Mouse (Mus musculus): ENCODE data around the gene Gnb3.
"Not testable (repeated sequence)": the region's sequence is repeated elsewhere in the genome, so short reads cannot be mapped to it uniquely, and the experiment has no call there.

Gene Gnb3

DNA sequence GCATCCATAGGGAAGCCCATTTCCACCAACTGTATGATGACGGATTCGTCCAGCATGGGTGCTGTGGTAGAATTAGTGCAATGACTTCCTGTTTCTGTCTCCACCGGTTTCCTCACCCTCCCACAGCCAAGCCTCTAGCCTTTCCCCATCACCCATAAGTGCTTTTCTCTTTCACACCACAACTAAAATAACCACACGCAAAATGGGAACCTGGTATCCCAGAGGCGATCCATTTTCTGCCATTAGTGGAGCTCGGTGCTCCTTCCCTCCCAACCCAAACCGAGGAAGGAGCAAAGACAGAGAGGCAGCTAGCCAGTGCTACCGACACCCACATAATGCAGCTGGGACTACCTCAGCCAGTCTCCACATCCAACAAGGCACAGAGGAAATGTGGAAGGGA is 22.1 kb downstream of the Gnb3 start:
- ATAC-seq (ENCODE audit: insufficient number of reproducible peaks, low FRiP score, low TSS enrichment), result no peak

DNA sequence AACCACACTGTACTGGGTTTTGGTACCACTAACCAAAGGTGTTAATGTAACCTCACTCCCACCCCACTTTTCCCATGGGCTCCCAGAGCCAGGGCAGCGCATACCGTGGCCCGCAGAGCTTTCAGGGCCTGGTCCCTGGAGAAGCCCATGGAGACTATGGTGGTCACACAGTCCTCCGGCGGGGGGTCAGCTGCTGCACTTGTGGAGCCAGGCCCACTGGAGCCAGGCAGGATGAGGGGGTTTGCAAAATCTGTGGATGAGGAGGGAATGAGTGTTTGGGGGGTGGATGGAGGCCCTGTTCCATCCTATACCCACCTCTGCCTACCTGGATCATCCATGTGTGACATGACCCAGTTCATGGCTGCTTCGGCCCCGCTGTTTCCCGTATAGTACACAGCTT is 22.5 kb downstream of the Gnb3 start:
- no peak for ATAC-seq (ENCODE audit: insufficient number of reproducible peaks, low FRiP score, low TSS enrichment)

DNA sequence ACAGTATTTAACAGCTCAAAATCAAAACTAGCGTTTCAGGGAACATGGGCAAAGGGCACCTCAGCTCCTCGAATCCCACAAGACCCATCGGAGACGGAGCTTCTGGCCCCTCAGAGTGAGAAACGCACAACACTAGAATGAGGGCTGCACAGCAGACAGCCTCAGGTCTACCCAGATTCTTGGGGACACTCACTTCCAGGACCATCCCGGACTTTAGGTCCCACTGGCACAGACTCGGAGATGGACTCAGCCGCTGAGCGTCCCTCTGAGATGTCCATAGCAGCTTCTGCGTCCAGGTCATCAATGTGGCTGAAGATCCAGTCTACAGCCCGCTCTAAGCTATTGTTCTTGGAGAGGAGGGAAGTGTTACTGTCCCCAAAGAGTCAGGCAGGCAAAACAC is 22.9 kb downstream of the Gnb3 start:
- no peak for ATAC-seq (ENCODE audit: insufficient number of reproducible peaks, low FRiP score, low TSS enrichment)

DNA sequence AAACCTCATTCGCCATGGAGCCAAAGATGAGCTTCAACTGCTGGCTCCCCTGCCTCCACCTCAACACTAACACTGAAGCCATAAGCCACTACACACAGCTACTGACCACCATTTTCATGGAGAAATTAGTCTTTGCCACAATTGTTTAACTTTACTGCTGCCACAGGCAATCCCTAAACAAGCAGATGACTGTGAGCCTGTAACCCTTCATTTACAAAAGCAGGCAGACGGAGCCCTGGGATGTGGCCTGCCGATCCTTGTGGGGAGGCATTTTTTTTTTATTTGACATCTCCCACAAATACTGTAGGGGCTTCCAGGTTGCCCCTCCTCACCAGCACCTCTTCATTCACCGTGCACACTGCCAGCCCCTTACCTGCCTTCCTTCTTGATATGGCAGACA is 23.5 kb downstream of the Gnb3 start:
- no peak for ATAC-seq (ENCODE audit: insufficient number of reproducible peaks, low FRiP score, low TSS enrichment)

DNA sequence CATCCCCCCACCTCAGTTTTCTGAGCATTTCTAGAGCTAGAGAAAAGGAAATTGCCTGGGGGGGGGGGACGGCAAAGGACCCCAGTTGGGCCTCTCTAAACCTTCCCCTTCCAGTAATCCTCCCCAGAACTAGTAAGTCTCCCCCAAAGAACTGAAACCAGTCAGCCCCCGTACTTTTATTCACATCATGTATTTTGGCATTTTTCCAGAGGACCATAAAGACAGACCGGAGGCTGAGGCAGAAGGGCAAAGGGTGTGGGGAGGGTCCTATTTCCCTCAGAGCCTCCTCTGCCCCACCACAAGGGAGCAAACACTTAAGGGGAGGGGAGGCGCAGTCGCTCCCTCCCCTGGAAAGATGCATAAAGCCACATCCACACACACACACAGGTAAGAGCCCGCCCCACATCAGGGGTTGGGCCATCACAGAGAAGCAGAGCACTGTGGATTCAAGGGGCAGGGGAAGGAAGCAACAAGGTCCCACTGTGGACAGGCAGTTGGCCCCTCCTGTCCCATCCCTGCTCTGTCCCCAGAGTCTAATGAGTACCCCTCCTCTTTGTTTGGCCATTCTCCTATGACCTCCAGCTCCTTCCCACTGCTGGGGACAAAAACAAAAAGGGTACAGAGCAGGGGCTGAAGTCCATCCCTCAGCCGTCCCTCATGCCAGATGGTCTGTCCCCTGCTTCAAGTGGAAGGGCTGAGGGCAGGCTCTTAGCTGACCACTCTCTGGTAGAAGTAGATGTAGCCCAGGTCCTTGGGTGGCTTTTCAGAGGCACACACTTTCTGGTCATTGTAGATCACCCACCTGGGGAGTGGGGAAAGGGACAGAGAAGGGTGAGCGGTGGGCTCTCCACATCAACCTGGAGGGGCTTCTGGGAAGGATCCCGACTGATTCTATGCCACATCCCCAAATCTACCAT is 25.0 kb downstream of the Gnb3 start:
- ATAC-seq (ENCODE audit: insufficient number of reproducible peaks, low FRiP score, low TSS enrichment), result no peak

DNA sequence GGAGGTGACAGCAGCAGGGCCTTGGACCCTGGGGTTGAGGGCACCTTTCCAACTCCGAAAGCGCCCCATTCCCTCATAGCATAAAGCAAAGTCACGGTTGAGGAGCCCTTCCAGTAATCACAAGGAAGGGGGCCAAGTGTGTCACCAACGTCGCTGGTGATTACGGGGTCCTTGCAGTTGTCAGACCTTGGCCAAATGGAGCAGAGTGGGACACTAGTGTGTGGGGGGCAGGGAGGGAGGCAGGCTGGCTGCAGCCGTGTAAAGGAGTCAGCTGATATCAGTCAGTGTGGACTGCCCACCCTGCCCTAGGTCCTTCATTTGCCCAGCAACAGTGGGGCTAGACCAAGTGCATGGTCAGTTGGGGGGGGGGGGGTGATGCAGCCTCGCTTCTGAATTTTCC is 25.6 kb downstream of the Gnb3 start:
- peak; percentile 6; the same call in 1 of the 2 replicates for ATAC-seq (ENCODE audit: insufficient number of reproducible peaks, low FRiP score, low TSS enrichment)

DNA sequence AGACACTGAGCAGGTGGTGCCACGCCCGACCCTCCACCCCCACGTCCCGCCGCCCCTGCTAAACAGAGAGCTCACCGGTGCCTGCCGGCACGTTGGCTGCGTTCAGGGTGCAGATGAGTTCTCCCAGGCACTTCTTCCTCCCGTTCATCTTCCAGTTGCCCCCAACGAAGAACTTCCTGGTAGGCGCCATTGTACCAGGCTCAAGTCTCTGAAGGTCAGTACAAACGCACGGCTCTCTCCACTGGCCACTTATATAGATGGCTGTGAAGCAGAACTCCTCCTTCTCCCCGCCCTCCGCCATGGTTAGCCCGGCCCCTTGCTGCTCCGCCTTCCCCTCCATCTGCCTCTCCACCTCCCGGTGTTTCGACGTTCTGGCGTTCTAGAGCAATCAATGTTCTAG is 26.1 kb downstream of the Gnb3 start, which contains the start of gene Tpi1:
Tpi1 (minus strand) TSS at position 364 of the 400 bp plus-strand sequence.
- ATAC-seq (ENCODE audit: insufficient number of reproducible peaks, low FRiP score, low TSS enrichment), result peak; percentile 74

DNA sequence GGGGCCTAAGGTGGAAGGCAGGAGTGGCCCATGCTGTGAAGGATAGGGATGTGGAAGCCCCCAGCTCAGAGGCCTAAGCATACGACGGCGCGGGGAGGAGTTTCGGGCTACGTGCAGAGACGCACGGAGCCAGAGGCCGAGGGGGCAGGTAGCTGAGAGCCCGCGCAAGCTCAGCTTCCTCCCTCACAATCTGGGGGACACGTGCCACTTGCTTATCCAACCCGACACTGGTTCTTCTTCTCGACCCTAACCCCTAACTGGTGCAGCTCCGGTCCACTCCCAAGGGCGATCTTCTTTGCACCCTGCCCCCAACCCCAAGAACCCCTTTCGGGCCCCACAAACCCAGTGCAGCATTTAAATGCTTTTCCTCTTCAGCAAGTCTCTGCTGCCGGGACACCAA is 26.6 kb downstream of the Gnb3 start:
- ATAC-seq (ENCODE audit: insufficient number of reproducible peaks, low FRiP score, low TSS enrichment), result peak; percentile 33; the same call in 1 of the 2 replicates

DNA sequence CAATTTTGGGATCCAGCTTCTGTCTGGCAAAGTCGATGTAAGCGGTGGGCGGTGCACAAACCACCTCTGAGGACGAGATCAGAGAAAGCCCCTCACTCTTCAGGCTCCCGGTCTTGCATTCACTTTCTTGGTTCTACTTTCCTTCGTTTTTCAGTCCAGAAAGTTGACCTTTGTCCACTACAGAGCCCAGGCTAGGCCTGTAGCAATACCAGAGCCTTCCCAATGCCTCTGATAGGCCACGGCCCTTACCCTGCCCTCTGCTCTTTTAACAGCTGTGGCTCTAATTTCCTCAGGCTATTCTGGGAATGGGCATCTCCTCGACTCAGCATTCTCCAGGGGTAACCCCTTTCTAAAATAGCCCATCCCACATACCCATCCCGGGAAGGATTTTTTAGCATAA is 27.2 kb downstream of the Gnb3 start:
- ATAC-seq (ENCODE audit: insufficient number of reproducible peaks, low FRiP score, low TSS enrichment), result no peak

DNA sequence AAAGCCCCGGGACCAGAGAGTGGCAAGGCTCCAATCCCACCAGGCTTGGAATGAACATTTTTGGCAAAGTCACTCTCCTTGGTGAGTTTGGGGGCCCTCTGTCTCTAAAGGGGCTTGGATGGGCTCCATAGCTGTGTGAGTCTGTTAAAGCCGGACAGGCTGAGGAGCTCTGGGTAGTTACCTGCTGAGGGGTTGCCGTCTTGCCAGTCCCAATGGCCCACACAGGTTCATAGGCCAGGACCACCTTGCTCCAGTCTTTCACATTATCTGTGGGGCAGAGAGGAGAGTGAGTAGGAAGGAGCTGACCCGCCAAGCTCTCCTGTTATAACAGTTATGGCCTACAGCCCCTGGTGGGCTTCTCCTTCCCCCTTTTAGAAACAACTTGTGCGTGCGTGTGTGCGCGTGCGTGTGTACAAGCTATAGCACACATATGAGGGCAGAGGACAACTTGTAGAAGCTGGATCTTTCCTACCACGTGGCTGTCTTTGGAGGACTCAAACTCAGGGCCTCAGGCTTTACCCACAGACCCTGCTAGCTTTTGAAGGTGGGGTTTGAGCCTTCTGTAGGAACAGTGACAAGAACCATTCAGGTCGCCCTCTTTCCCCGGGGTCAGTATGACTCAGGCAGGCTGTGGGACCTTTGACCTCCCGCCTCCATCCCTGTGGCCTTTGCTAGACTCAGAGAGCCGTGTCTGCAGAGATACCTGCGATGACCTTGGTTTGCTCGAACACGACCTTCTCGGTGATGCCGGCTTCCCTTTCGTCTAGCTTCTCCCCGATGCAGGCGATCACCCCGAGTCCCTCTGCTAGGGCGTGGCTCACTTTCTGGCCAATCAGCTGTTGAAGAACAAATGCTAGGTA is 28.1 kb downstream of the Gnb3 start:
- no peak for ATAC-seq (ENCODE audit: insufficient number of reproducible peaks, low FRiP score, low TSS enrichment)

DNA sequence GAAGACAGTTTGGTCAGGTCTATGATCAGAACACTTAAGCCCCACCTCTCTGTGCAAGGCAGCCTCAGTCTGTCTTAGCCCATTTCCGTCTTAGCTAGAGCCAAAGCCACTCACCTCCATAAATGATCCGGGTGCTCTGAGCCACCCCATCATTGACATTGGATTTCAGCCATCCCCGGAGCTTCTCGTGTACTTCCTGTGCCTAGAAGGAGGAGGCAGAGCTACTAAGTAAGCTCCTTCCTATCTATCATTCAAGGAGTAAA is 28.7 kb downstream of the Gnb3 start:
- no peak for ATAC-seq (ENCODE audit: insufficient number of reproducible peaks, low FRiP score, low TSS enrichment)

DNA sequence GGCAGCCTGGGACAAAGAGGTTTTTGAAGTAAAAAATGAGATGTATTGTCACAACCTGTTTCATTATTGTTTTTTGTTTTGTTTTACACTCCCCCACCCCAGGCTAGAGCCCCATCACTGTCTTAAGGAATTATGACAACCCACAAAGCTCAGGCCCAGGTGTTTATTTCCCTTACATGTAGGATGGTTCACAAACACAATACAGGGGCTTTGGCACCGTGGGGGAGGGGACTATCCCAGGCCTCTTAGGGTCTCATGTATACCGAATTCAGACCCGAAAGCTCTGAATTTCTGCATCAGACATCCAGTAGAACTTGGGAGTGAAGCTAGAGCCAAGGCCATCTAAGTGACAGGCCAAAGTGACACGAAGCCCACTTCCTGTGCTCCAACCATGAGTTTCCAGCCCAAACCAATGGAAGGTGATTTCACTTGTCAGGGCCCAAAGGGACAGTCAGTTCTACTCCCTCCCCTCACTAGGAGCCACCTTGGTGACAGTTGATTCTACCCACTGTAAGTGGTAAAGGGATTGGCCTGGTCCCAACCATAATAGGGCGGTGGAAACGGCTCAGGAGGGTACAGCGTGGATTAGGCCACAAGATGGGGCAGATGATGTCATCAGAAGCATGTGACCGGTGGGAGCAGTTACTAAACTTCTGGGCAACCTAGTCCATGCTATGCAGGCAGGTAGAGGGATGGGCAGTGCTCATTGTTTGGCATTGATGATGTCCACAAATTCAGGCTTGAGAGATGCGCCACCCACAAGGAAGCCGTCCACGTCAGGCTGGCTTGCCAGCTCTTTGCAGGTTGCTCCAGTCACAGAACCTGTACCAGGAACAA is 29.3 kb downstream of the Gnb3 start:
- ATAC-seq (ENCODE audit: insufficient number of reproducible peaks, low FRiP score, low TSS enrichment), result not testable (repeated sequence)

DNA sequence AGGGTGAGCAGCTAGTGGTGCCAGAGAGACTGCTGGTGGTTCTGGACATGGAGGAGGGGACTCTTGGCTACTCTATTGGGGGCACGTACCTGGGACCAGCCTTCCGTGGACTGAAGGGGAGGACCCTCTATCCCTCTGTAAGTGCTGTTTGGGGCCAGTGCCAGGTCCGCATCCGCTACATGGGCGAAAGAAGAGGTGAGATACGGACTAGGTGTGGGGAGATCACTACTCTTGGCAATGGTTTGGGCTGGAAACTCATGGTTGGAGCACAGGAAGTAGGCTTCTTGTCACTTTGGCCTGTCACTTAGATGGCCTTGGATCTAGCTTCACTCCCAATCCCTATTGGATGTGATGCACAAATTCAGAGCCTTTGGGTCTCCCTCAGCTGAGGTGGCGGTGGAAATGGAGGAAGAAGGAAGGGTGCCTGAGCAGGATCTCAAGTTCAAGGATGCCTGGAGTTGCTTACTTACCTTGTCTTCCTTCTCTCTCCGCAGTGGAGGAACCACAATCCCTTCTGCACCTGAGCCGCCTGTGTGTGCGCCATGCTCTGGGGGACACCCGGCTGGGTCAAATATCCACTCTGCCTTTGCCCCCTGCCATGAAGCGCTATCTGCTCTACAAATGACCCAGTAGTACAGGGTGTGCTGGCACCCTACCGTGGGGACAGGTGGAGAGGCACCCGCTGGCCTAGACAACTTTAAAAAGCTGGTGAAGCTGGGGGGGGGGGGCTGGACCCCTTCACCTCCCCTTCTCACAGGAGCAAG is 30.1 kb downstream of the Gnb3 start:
- ATAC-seq (ENCODE audit: insufficient number of reproducible peaks, low FRiP score, low TSS enrichment), result no peak

DNA sequence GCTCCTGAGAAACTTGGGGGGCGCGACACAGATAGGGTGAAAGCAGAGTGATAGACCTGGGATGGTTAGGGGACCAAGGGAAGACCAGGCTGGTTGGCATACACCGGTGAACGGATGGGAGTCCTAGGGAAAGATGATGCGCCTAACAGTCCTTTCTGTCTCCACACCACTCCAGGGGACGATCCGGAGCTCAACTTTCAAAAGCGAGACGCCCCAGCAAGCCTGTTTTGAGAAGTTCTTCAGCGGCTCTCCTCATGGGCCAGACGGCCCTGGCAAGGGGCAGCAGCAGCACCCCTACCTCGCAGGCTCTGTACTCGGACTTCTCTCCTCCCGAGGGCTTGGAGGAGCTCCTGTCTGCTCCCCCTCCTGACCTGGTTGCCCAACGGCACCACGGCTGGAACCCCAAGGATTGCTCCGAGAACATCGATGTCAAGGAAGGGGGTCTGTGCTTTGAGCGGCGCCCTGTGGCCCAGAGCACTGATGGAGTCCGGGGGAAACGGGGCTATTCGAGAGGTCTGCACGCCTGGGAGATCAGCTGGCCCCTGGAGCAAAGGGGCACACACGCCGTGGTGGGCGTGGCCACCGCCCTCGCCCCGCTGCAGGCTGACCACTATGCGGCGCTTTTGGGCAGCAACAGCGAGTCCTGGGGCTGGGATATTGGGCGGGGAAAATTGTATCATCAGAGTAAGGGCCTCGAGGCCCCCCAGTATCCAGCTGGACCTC is 30.9 kb downstream of the Gnb3 start:
- peak; percentile 18; the same call in 1 of the 2 replicates for ATAC-seq (ENCODE audit: insufficient number of reproducible peaks, low FRiP score, low TSS enrichment)

DNA sequence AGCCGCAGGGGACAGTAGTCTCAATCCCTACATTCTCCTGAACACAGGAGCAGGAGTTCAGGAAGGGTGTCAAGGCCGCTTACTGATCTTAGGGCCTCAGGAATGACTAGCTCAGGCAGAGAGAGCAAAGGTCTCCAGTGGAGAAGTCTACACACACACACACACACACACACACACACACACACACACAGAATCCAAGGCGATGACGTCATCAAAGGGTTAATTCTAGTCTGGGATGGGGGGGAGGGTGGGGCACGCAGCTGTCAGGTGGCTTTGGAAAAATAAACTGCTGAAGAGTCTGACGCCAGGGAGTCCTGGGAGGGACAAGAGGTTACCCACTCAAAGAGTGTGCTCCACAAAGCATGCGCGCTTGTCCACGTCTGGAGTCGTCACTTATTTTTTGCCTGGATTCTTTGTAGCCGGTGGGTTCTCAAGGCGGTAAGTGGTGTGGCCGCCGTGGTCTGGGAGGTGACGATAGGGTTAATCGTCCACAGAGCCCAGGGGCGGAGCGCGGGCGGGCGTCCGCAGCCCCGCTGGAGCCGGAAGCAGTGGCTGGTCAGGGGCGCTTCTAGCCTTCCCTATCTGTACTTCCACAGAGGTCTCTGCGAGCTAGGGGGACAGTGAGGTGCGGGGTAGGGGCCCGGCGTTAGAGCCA is 31.6 kb downstream of the Gnb3 start, which contains the start of gene Spsb2:
Spsb2 (plus strand) TSS at position 304 of the 655 bp plus-strand sequence.
- no peak for ATAC-seq (ENCODE audit: insufficient number of reproducible peaks, low FRiP score, low TSS enrichment)

DNA sequence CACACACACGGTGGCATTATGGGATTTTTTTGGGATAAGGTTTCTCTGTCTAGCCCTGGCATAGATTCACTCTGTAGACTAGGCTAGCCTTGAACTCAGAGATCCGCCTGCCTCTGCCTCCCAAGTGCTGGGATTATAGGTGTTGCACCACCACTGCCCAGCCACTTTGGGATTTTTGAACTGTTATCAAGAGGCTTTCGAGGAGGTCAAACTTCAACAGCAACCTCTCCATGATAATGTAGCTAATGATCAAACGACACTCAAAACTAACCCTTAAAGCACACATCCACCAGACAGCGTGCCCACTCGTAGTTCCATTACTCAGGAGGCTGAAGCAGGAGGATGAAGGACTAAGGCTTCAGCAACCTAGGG is 32.1 kb downstream of the Gnb3 start:
- no peak for ATAC-seq (ENCODE audit: insufficient number of reproducible peaks, low FRiP score, low TSS enrichment)

DNA sequence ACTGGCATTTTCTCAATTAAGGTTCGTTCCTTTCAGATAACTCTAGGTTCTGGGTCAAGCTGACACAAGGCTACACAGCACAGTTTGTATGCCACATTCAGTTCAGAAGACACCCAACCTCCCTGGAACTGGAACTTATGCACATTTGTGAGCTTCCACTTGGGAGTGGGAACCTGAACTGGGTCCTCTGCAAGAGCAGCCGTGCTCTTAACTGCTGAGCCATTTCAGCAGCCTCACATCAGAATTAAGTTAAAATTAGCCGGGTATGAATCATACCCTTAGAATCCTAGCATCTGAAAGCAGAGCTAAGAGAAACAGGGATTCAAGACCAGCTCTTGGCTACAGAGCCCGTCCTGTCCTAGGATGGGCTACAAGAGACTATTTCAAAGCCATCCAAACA is 32.7 kb downstream of the Gnb3 start:
- ATAC-seq (ENCODE audit: insufficient number of reproducible peaks, low FRiP score, low TSS enrichment), result no peak

DNA sequence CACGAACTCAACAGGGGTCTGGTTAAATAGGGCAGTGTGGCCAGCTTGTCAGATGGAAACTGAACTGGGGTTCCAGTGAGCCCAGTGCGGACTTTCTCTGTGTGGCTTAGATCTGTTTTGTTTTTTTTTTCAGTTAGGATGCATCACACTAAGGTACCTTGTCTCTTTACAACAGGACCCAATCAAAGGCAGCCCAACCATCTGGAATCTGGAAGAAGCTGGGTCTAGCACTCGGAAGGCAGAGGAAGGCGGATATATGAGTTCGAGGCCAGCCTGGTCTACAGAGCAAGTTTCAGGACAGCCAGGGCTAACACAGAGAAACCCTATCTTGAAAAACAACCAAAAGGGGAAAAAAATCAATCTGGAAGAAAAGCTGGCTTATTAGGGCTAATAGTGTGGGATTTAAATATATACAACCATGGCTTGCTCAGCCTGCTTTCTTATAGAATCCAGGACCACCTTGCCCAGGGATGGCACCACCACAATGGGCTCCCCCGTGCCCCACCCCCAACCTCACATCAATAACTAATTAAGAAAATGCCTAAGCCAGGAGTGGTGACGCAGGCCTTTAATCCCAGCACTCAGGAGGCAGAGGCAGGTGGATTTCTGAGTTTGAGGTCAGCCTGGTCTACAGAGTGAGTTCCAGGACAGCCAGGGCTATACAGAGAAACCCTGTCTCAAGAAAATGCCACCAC is 33.5 kb downstream of the Gnb3 start:
- no peak for ATAC-seq (ENCODE audit: insufficient number of reproducible peaks, low FRiP score, low TSS enrichment)
